Mouse (Mus musculus): Measurements from ENCODE around the gene Taok2. TPM values are rescaled to one million over a fixed set of nuclear protein-coding genes. Genes with fewer than 3 reads are reported as not detected.

The Taok2 gene
- total RNA-seq, 2 experiments from 2014 or later, result 162 to 167 TPM

- H3K4me3 ChIP-seq, result no peak overlapping the region
- intact Hi-C loops (cut with DNase I), result no loop called here
- no peak for DNase-seq (ENCODE audit: extremely low spot score in 1 of 2, low spot score in 2 of 2)
- no peak overlapping the region for H3K27ac ChIP-seq
- TF ChIP-seq CTCF (IDR thresholded peaks at IDR 0.05), result no peak
These were observed 14.6 kb downstream of the Taok2 start for GRCm38 (mm10) chr7:126869780-126870519.

DNA sequence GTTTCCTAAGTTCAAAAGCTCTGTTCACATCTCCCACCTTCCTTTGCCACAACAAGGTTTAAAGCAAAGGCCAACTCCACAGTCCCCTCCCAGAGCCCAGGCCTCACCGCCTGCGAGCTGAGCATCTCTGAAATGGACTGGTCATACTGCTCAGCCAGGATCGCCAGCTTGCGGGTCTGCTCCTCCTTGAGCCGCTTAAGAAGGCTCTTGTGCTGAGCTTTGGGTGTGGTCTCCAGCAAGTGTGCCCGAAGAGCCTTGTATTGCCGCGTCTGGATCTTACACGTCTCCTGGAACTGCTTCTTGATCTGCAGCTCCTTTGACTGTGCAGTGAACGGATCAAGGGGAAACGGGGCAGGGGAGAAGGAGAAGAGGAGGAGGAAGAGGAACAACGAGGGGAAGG lies 16.5 kb downstream of the Taok2 start:
- no peak for TF ChIP-seq CTCF (IDR thresholded peaks at IDR 0.05)
- Histone ChIP-seq H3K4me3 (no peak overlapping the region), H3K27ac (no peak overlapping the region)
- intact Hi-C loops (cut with DNase I), result no loop called here
- DNase-seq (ENCODE audit: extremely low spot score in 1 of 2, low spot score in 2 of 2), result no peak

GRCm38 (mm10) chr7:126867534-126867933 lies 17.0 kb downstream of the Taok2 start:
- no peak for TF ChIP-seq CTCF (IDR thresholded peaks at IDR 0.05)
- intact Hi-C loops (cut with DNase I), result no loop called here
- H3K27ac ChIP-seq, result no peak overlapping the region
- DNase-seq (ENCODE audit: extremely low spot score in 1 of 2, low spot score in 2 of 2), result no peak
- H3K4me3 ChIP-seq, result no peak overlapping the region

DNA sequence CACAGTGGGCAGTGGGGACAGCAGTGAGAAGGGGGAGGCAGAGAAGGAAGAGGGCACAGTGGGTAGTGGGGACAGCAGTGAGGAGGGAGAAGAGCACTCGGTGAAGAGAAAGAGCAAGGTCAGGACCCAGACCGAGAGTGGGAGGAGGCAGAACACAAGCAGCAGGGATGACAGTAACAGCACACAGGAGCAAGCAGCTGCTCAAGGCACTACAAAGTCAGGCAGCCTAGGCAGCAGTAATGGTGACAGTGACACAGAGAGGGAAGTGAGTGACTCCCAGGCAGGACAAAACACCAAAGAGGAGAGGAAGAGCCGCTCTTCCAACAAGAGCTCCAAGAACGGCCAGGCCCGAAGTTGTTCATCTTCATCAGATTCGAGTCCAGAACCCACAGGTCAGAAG lies 20.7 kb downstream of the Taok2 start:
- H3K27ac ChIP-seq, result no peak overlapping the region
- no peak for DNase-seq (ENCODE audit: extremely low spot score in 1 of 2, low spot score in 2 of 2)
- no peak overlapping the region for H3K4me3 ChIP-seq
- no peak for TF ChIP-seq CTCF (IDR thresholded peaks at IDR 0.05)
- intact Hi-C loops (cut with DNase I), result no loop called here

DNA sequence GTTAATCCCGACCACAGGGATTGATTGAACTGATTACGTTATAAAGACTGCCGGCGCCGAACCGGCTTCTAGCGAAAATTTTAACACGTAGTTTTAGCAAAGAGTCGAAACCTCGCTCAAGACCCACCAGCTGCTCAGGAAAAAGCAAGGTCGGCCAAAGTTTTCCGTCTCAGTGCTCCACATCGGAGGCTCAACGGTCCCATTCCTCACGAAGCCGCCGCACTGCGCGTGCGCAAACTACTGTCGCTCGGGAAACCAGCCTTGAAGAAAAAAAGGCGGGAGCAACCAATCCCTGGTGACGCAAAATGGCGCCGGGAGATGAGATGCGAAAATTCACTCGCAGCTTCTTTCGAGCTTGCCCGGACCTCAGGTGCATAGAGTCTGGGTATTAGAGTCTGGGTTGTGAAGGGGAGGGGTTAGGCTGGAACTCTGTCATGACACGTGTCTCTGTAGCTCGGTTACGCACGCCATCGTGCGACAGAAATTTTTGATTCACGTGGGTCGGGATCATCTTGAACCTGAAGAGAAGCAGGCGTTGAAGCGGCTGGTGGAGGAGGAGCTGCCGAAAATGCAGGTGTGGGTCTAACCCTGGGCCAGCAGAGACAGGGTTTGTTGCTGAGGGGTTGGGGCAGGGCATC lies 22.2 kb downstream of the Taok2 start, which contains the start of gene Ino80e:
Gene Ino80e, minus strand, starts transcription at position 231 of the 638 bp plus-strand sequence.
- peak; percentile 92 to 93 for DNase-seq (ENCODE audit: extremely low spot score in 1 of 2, low spot score in 2 of 2)
- intact Hi-C loops (cut with DNase I), result no loop called here
- Histone ChIP-seq H3K27ac (peak within 1 kb of the TSS; percentile 94), H3K4me3 (peak within 1 kb of the TSS; percentile 92)
- TF ChIP-seq CTCF (IDR thresholded peaks at IDR 0.05), result no peak

- no peak for TF ChIP-seq CTCF (IDR thresholded peaks at IDR 0.05)
- Histone ChIP-seq H3K4me3 (peak within 1 kb of the TSS; percentile 92), H3K27ac (peak within 1 kb of the TSS; percentile 94)
- DNase-seq (ENCODE audit: extremely low spot score in 1 of 2, low spot score in 2 of 2), result peak; percentile 93 to 95
- intact Hi-C loops (cut with DNase I), result no loop called here
These were observed 22.9 kb downstream of the Taok2 start, which contains the start of gene Hirip3 for GRCm38 (mm10) chr7:126861429-126862130. TSS of gene Hirip3 (plus strand) at chr7:126861972.

GRCm38 (mm10) chr7:126860987-126861386 lies 23.5 kb downstream of the Taok2 start:
- intact Hi-C loops (cut with DNase I), result no loop called here
- H3K4me3 ChIP-seq, result peak overlapping the region; percentile 92
- no peak for TF ChIP-seq CTCF (IDR thresholded peaks at IDR 0.05)
- no peak for DNase-seq (ENCODE audit: extremely low spot score in 1 of 2, low spot score in 2 of 2)
- H3K27ac ChIP-seq, result peak overlapping the region; percentile 94; the same call in 1 of the 2 replicates

DNA sequence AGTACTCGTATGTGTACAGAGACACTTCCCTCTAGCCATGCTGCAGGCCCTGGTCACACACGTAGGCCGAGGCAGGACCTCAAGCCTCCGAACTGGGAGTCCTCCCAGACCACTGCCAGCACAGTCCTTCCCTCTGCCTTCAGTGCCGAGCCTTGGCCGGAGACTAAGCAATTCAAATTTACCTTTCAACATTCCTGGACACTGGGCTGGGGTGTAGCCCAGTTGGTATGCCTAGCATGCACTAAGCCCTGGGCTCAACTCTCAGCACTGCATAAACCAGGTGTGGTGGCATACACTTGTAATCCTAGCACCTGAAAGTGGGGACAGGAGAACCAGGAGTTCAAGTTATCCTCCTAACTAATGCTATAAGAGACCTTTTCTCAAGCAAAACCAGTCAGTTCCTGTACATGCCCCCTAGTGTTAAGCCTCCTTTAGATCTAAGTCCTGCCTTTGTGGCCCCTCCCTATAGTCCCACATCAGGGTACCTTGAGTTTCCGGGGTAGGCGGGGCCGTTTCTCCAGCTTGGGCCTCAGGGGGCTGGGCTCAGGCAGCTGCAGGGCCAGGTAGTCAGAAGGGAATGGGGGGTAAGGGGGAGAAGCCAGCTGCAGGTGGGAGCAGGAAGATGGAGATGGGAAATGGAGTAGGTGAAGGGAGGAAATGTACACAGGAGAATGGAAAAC lies 27.6 kb downstream of the Taok2 start:
- Histone ChIP-seq H3K4me3 (no peak overlapping the region), H3K27ac (no peak overlapping the region)
- TF ChIP-seq CTCF (IDR thresholded peaks at IDR 0.05), result no peak
- intact Hi-C loops (cut with DNase I), result no loop called here
- DNase-seq (ENCODE audit: extremely low spot score in 1 of 2, low spot score in 2 of 2), result no peak

DNA sequence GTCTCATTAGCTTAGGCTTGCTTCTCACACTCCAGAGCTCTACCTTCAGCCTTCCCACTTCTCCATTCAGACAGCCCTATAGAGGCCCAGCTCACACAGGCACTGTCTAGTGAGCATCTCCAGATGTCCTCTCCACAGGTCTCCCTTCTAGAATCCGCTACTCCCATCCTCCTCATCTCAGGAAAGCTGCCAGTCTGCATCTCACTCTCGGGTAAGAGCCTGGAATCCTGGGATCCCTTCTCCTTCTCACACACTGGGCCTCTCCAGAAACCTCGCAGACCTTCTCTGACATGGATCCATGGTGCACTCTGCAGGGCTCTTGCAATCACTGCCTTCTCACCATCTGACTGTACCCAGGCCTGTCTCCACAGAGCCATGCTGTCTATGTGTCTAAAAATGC lies 28.9 kb downstream of the Taok2 start:
- TF ChIP-seq CTCF (IDR thresholded peaks at IDR 0.05), result no peak; the same call in 1 of the 2 replicates
- Histone ChIP-seq H3K27ac (no peak overlapping the region; the same call in 1 of the 2 replicates), H3K4me3 (no peak overlapping the region)
- intact Hi-C loops (cut with DNase I), result no loop called here
- DNase-seq (ENCODE audit: extremely low spot score in 1 of 2, low spot score in 2 of 2), result no peak

GRCm38 (mm10) chr7:126853454-126853853 lies 31.0 kb downstream of the Taok2 start:
- no peak overlapping the region for H3K27ac ChIP-seq
- H3K4me3 ChIP-seq, result no peak overlapping the region
- intact Hi-C loops (cut with DNase I), result no loop called here
- no peak for TF ChIP-seq CTCF (IDR thresholded peaks at IDR 0.05)
- no peak for DNase-seq (ENCODE audit: extremely low spot score in 1 of 2, low spot score in 2 of 2)

- TF ChIP-seq CTCF (IDR thresholded peaks at IDR 0.05), result no peak
- no peak for DNase-seq (ENCODE audit: extremely low spot score in 1 of 2, low spot score in 2 of 2)
- H3K27ac ChIP-seq, result no peak overlapping the region
- H3K4me3 ChIP-seq, result no peak overlapping the region
- intact Hi-C loops (cut with DNase I), result no loop called here
These were observed 33.3 kb downstream of the Taok2 start for GRCm38 (mm10) chr7:126851192-126851591.
